Mouse (Mus musculus) NIH3T3 (cell line): ENCODE data around the gene Parp16.
"Not testable (repeated sequence)": the region's sequence is repeated elsewhere in the genome, so short reads cannot be mapped to it uniquely, and the experiment has no call there.

Experiments used
- DNase-seq: peaks from one replicate; pipeline ENCODE4 v3.0.0-alpha.2; 2012; ENCODE audit warnings: low read depth

The Parp16 gene

GRCm38 (mm10) chr9:65178336-65179213 lies 16.6 kb upstream of the Parp16 start:
- no peak for DNase-seq

- no peak for DNase-seq
These were observed 15.1 kb upstream of the Parp16 start for GRCm38 (mm10) chr9:65179817-65180624.

GRCm38 (mm10) chr9:65188599-65188998 lies 6.6 kb upstream of the Parp16 start:
- DNase-seq: peak; percentile 93

- no peak for DNase-seq
These were observed 4.8 kb upstream of the Parp16 start for GRCm38 (mm10) chr9:65190306-65190705.

GRCm38 (mm10) chr9:65191389-65191754 lies 3.8 kb upstream of the Parp16 start:
- no peak for DNase-seq

GRCm38 (mm10) chr9:65191755-65192469 lies 3.2 kb upstream of the Parp16 start:
- DNase-seq: no peak

- no peak for DNase-seq
These were observed 1.9 kb upstream of the Parp16 start for GRCm38 (mm10) chr9:65193214-65193613.

- peak; percentile 66 for DNase-seq
These were observed 448 bp downstream of the Parp16 start for GRCm38 (mm10) chr9:65195621-65195981.

GRCm38 (mm10) chr9:65195982-65196737 lies 1.0 kb downstream of the Parp16 start:
- peak; percentile 76 for DNase-seq

GRCm38 (mm10) chr9:65196738-65197569 lies 1.8 kb downstream of the Parp16 start:
- peak; percentile 94 for DNase-seq

- no peak for DNase-seq
These were observed 2.7 kb downstream of the Parp16 start for GRCm38 (mm10) chr9:65197826-65198225.

GRCm38 (mm10) chr9:65199723-65200122 lies 4.6 kb downstream of the Parp16 start:
- no peak for DNase-seq

GRCm38 (mm10) chr9:65200606-65201005 lies 5.5 kb downstream of the Parp16 start:
- DNase-seq: peak; percentile 92

GRCm38 (mm10) chr9:65201021-65201380 lies 5.8 kb downstream of the Parp16 start:
- peak; percentile 64 for DNase-seq

- peak; percentile 94 for DNase-seq
These were observed 6.4 kb downstream of the Parp16 start for GRCm38 (mm10) chr9:65201381-65202164.

GRCm38 (mm10) chr9:65202165-65202754 lies 7.1 kb downstream of the Parp16 start:
- DNase-seq: no peak

GRCm38 (mm10) chr9:65205049-65205815 lies 10.1 kb downstream of the Parp16 start:
- DNase-seq: no peak

- not testable (repeated sequence) for DNase-seq
These were observed 12.1 kb downstream of the Parp16 start for GRCm38 (mm10) chr9:65207041-65207815.
